Comparison of ENCODE assay signal across 8 mouse cellular contexts in genomic region chr4:141663122-141663931, GRCm38 (mm10). TPM values are rescaled to one million over a fixed set of nuclear protein-coding genes. Genes with fewer than 3 reads are reported as not detected.
DNase-seq lines count a peak whose midpoint lies in the region; ATAC-seq and TF ChIP-seq lines count a peak whose summit lies in the region.

No protein-coding gene starts in this region.

- peaks cover 12% of the 10 kb centered on the region for H3K79me2 ChIP-seq in myocyte (ENCODE audit: control insufficient read depth, insufficient read depth)

- H3K36me3 ChIP-seq in forebrain, embryonic 12.5 days (replicated peaks) = peaks cover 11% of the 10 kb centered on the region
- peaks cover 17% of the 10 kb centered on the region for H3K36me3 ChIP-seq in hindbrain, embryonic 13.5 days
- no peaks in the 10 kb centered on the region for H3K36me3 ChIP-seq in myocyte (ENCODE audit: control insufficient read depth, insufficient read depth)

- peak overlapping the region; percentile 82 for H3K9ac ChIP-seq in forebrain, embryonic 12.5 days
- peak overlapping the region; percentile 93 for H3K9ac ChIP-seq in hindbrain, embryonic 13.5 days

- 4% methylated on average over 39 of the region's 47 CpGs for WGBS in forebrain, embryonic 12.5 days
- 4% methylated on average over 47 of the region's 47 CpGs for WGBS in hindbrain, embryonic 13.5 days

- peaks cover 16% of the 10 kb centered on the region for H3K4me1 ChIP-seq in forebrain, embryonic 12.5 days
- H3K4me1 ChIP-seq in hindbrain, embryonic 13.5 days (replicated peaks) = peaks cover 23% of the 10 kb centered on the region

- peak overlapping the region; percentile 85 for H3K4me2 ChIP-seq in forebrain, embryonic 12.5 days
- H3K4me2 ChIP-seq in hindbrain, embryonic 13.5 days = peak overlapping the region; percentile 85
- peak overlapping the region; percentile 78 for H3K4me2 ChIP-seq in myocyte (ENCODE audit: low read depth)

- H3K9me3 ChIP-seq in forebrain, embryonic 12.5 days = no peaks in the 10 kb centered on the region
- no peaks in the 10 kb centered on the region for H3K9me3 ChIP-seq in hindbrain, embryonic 13.5 days

- TF ChIP-seq CTCF in layer of hippocampus, adult 2 months (conservative IDR thresholded peaks at IDR 0.05) = no peak

- DNase-seq in layer of hippocampus, adult 2 months (ENCODE audit: low spot score in 2 of 2) = no peak
- no peak for DNase-seq in layer of hippocampus, adult 9-11 months
- DNase-seq in adrenal gland, postnatal 36 days = peak; percentile 64 to 65
- peak; percentile 37 for DNase-seq in liver
- DNase-seq in yolk sac, embryonic 10.5 days (ENCODE audit: low spot score) = no peak

- H3K27ac ChIP-seq in layer of hippocampus, adult 2 months = peak overlapping the region; percentile 92
- H3K27ac ChIP-seq in forebrain, embryonic 12.5 days = peak overlapping the region; percentile 59; the same call in 1 of the 2 replicates
- peak overlapping the region; percentile 86 for H3K27ac ChIP-seq in hindbrain, embryonic 13.5 days

- peak; percentile 40; the same call in 1 of the 2 replicates for ATAC-seq in forebrain, embryonic 12.5 days (ENCODE audit: low FRiP score)
- peak; percentile 40 for ATAC-seq in hindbrain, embryonic 13.5 days (ENCODE audit: low FRiP score)

- TF ChIP-seq POLR2A in myocyte (IDR thresholded peaks at IDR 0.05; ENCODE audit: insufficient read length, low read depth) = no peak

- H3K4me3 ChIP-seq in layer of hippocampus, adult 2 months = peak overlapping the region; percentile 92
- H3K4me3 ChIP-seq in forebrain, embryonic 12.5 days (replicated peaks) = peak overlapping the region; percentile 76
- H3K4me3 ChIP-seq in hindbrain, embryonic 13.5 days = peak overlapping the region; percentile 81
- H3K4me3 ChIP-seq in myocyte = peak overlapping the region; percentile 52

- H3K27me3 ChIP-seq in forebrain, embryonic 12.5 days = no peaks in the 10 kb centered on the region
- H3K27me3 ChIP-seq in hindbrain, embryonic 13.5 days = no peaks in the 10 kb centered on the region
- H3K27me3 ChIP-seq in myocyte (ENCODE audit: control insufficient read depth, insufficient read depth, insufficient read length) = no peaks in the 10 kb centered on the region

- H3ac ChIP-seq in myocyte (ENCODE audit: control insufficient read depth, insufficient read length) = peak overlapping the region; percentile 57

TF ChIP-seq in myocyte, 11 proteins besides CTCF, POLR2A, EP300 and RAD21:
- TF ChIP-seq MYOG (IDR thresholded peaks at IDR 0.05; ENCODE audit: control insufficient read depth in 1 of 3, insufficient read depth in 1 of 3, insufficient read length in 2 of 3, low read depth in 2 of 3) (peak in 1 of 3 experiments; percentile 19), SRF (IDR thresholded peaks at IDR 0.05; ENCODE audit: control insufficient read depth, insufficient read length, low read depth) (no peak), POLR2AphosphoS2 (IDR thresholded peaks at IDR 0.05; ENCODE audit: insufficient read length, low read depth) (no peak), CEBPB (IDR thresholded peaks at IDR 0.05; ENCODE audit: insufficient read depth, poor library complexity, severe bottlenecking) (no peak), TCF3 (IDR thresholded peaks at IDR 0.05; ENCODE audit: insufficient read length, low read depth) (no peak), MYOD1 (IDR thresholded peaks at IDR 0.05; ENCODE audit: control insufficient read depth in 1 of 3, insufficient read length in 2 of 3, low read depth in 2 of 3) (no peak), USF1 (IDR thresholded peaks at IDR 0.05; ENCODE audit: low read depth) (no peak), MAX (IDR thresholded peaks at IDR 0.05; ENCODE audit: low read depth) (no peak)

RNA-seq across cellular contexts. Expression of gene Plekhm2, which starts 1.4 kb away (rescaled TPM):
- total RNA-seq in layer of hippocampus, adult 2 months (2021) = 10 to 100 TPM; 74.1 to 80.6 TPM
- 10 to 100 TPM; 46.0 to 65.8 TPM for total RNA-seq in adrenal gland, postnatal 36 days (2021)
- polyA plus RNA-seq in forebrain, embryonic 12.5 days (2016; fragmentation: Nextera tagmentation; extraction: Ambion mirVana) = 5.2 and 6.6 TPM in 2 replicates
- polyA plus RNA-seq in hindbrain, embryonic 13.5 days (2015; fragmentation: Nextera tagmentation; extraction: Ambion mirVana) = 6.9 and 8.2 TPM in 2 replicates
- 20.4 TPM for polyA plus RNA-seq in myocyte (2012; fragmentation: generic; extraction: Trizol)

RNA-seq across cellular contexts. Expression of gene Rsc1a1, which starts 22.1 kb away (rescaled TPM):
- total RNA-seq in layer of hippocampus, adult 2 months (2021) = not detected
- total RNA-seq in adrenal gland, postnatal 36 days (2021) = 1 to 10 TPM in 1 of 2 experiments, not detected in 1; 2.4 TPM
- polyA plus RNA-seq in forebrain, embryonic 12.5 days (2016; fragmentation: Nextera tagmentation; extraction: Ambion mirVana) = 0.31 and 1.0 TPM in 2 replicates
- 0.44 and 2.8 TPM in 2 replicates for polyA plus RNA-seq in hindbrain, embryonic 13.5 days (2015; fragmentation: Nextera tagmentation; extraction: Ambion mirVana)
- polyA plus RNA-seq in myocyte (2012; fragmentation: generic; extraction: Trizol) = 5.8 TPM

RNA-seq across cellular contexts. Expression of gene Slc25a34, which starts 39.7 kb away (rescaled TPM):
- 1 to 10 TPM; 1.6 to 3.6 TPM for total RNA-seq in layer of hippocampus, adult 2 months (2021)
- 1 to 10 TPM; 3.0 to 7.0 TPM for total RNA-seq in adrenal gland, postnatal 36 days (2021)
- not detected in 2 replicates for polyA plus RNA-seq in forebrain, embryonic 12.5 days (2016; fragmentation: Nextera tagmentation; extraction: Ambion mirVana)
- polyA plus RNA-seq in hindbrain, embryonic 13.5 days (2015; fragmentation: Nextera tagmentation; extraction: Ambion mirVana) = 0.26 TPM in 1 of 2 replicates, not detected in the other
- 0.12 TPM for polyA plus RNA-seq in myocyte (2012; fragmentation: generic; extraction: Trizol)

RNA-seq across cellular contexts. Expression of gene Tmem82, which starts 44.9 kb away (rescaled TPM):
- total RNA-seq in layer of hippocampus, adult 2 months (2021) = under 1 TPM; 0.37 to 0.56 TPM
- total RNA-seq in adrenal gland, postnatal 36 days (2021) = 1 to 10 TPM in 1 of 2 experiments, under 1 TPM in 1; 0.79 to 1.3 TPM
- 0.09 and 0.33 TPM in 2 replicates for polyA plus RNA-seq in forebrain, embryonic 12.5 days (2016; fragmentation: Nextera tagmentation; extraction: Ambion mirVana)
- 0.25 and 0.43 TPM in 2 replicates for polyA plus RNA-seq in hindbrain, embryonic 13.5 days (2015; fragmentation: Nextera tagmentation; extraction: Ambion mirVana)
- polyA plus RNA-seq in myocyte (2012; fragmentation: generic; extraction: Trizol) = 0.02 TPM

RNA-seq across cellular contexts. Expression of gene Fblim1, which starts 57.4 kb away (rescaled TPM):
- total RNA-seq in layer of hippocampus, adult 2 months (2021) = under 1 TPM; 0.47 to 0.90 TPM
- total RNA-seq in adrenal gland, postnatal 36 days (2021) = 10 to 100 TPM in 1 of 2 experiments, 1 to 10 TPM in 1; 9.5 to 12.9 TPM
- polyA plus RNA-seq in forebrain, embryonic 12.5 days (2016; fragmentation: Nextera tagmentation; extraction: Ambion mirVana) = 17.3 and 19.8 TPM in 2 replicates
- polyA plus RNA-seq in hindbrain, embryonic 13.5 days (2015; fragmentation: Nextera tagmentation; extraction: Ambion mirVana) = 41.0 and 43.3 TPM in 2 replicates
- 29.5 TPM for polyA plus RNA-seq in myocyte (2012; fragmentation: generic; extraction: Trizol)

Comparison
In these comparisons a context has a peak if more than half of its experiments do, and no peak if none do; other contexts are left out.
1. DNase-seq: peak in adrenal gland, postnatal 36 days (2 of 2) and liver (single experiment); none in layer of hippocampus, adult 2 months (0 of 2), layer of hippocampus, adult 9-11 months (single experiment) and yolk sac, embryonic 10.5 days (single experiment).
2. Peak in every context shown above with its lines, with median percentiles within 50 percentile points of each other: H3K27ac ChIP-seq, H3K4me3 ChIP-seq and H3K4me2 ChIP-seq.